Mouse (Mus musculus) ovary, adult 18-20 months (tissue): ENCODE measurements at regions not wholly inside any gene's neighbourhood (a gene's known extent, or its start where the extent isn't known, plus 50 kb on each side); places are given as distances from the start of the nearest gene placed in this dataset.

Source experiments
- DNase-seq: peaks from one replicate; pipeline ENCODE4 v3.0.0; 2022; ENCODE audit warnings: low spot score, mixed read lengths

- DNase-seq, result peak; percentile 66
Measured at GRCm38 (mm10) chr17:47140969-47141842, 130.8 kb upstream of the Ubr2 start.

- peak; percentile 69 for DNase-seq
Measured at GRCm38 (mm10) chr17:47140241-47140968, 130.0 kb upstream of the Ubr2 start.

- DNase-seq, result peak; percentile 97
Measured at GRCm38 (mm10) chr17:47139730-47140231, 129.4 kb upstream of the Ubr2 start.

- no peak for DNase-seq
Measured at GRCm38 (mm10) chr17:47139171-47139617, 128.8 kb upstream of the Ubr2 start.

GRCm38 (mm10) chr17:47138174-47138573 lies 127.8 kb upstream of the Ubr2 start:
- DNase-seq, result no peak

GRCm38 (mm10) chr17:47135391-47135790 lies 125.0 kb upstream of the Ubr2 start:
- no peak for DNase-seq

GRCm38 (mm10) chr17:47133785-47134184 lies 123.4 kb upstream of the Ubr2 start:
- DNase-seq, result no peak

- DNase-seq, result no peak
Measured at GRCm38 (mm10) chr17:47127571-47127970, 117.2 kb upstream of the Ubr2 start.

- DNase-seq, result no peak
Measured at GRCm38 (mm10) chr17:47123576-47123975, 113.2 kb upstream of the Ubr2 start.

- no peak for DNase-seq
Measured at GRCm38 (mm10) chr17:47122221-47122620, 111.9 kb upstream of the Ubr2 start.

- no peak for DNase-seq
Measured at GRCm38 (mm10) chr17:47118010-47118409, 107.7 kb upstream of the Ubr2 start.

- no peak for DNase-seq
Measured at GRCm38 (mm10) chr17:47115754-47116153, 105.4 kb upstream of the Ubr2 start.

- no peak for DNase-seq
Measured at GRCm38 (mm10) chr17:47115141-47115540, 104.8 kb upstream of the Ubr2 start.

GRCm38 (mm10) chr17:47114736-47115135 lies 104.4 kb upstream of the Ubr2 start:
- no peak for DNase-seq

GRCm38 (mm10) chr17:47112556-47113225 lies 102.3 kb upstream of the Ubr2 start:
- no peak for DNase-seq

GRCm38 (mm10) chr17:47110836-47111235 lies 100.5 kb upstream of the Ubr2 start:
- DNase-seq, result no peak

GRCm38 (mm10) chr17:47104328-47104727 lies 94.0 kb upstream of the Ubr2 start:
- no peak for DNase-seq

- no peak for DNase-seq
Measured at GRCm38 (mm10) chr17:47095191-47095590, 84.8 kb upstream of the Ubr2 start.

GRCm38 (mm10) chr17:47092076-47092475 lies 81.7 kb upstream of the Ubr2 start:
- DNase-seq, result no peak

- no peak for DNase-seq
Measured at GRCm38 (mm10) chr17:47089769-47090168, 79.4 kb upstream of the Ubr2 start.

GRCm38 (mm10) chr17:47069206-47069605 lies 58.9 kb upstream of the Ubr2 start:
- no peak for DNase-seq

GRCm38 (mm10) chr17:47065307-47065901 lies 55.0 kb upstream of the Ubr2 start:
- peak; percentile 17 for DNase-seq
